Mouse (Mus musculus) granulocyte monocyte progenitor cell, adult 5-6 weeks (primary cell): ENCODE results near the gene Mxra8. TPM values are rescaled to one million over a fixed set of nuclear protein-coding genes. Genes with fewer than 3 reads are reported as not detected.

Experiments used
- total RNA-seq, 2 experiments: library from RNA; stranded (forward) in 1 of 2; stranded (reverse) in 1 of 2; fragments of 200-712, 200-1000 nt in 1 of 2; fragments of >200 nt in 1 of 2; fragmentation: Nextera tagmentation in 1 of 2; gene quantifications; 2 replicates each; pipeline ENCODE4 v1.2.3; 2014 to 2017

Gene Mxra8
- total RNA-seq, 2 experiments from 2014 or later, result 0.39 TPM; not detected in 1

Other genes with a start within 250 kb of the Mxra8 start
- gene Slc35e2, start 238.3 kb upstream of the Mxra8 start, total RNA-seq (2014; fragmentation: Nextera tagmentation), result 10.4 and 16.8 TPM in 2 replicates
- gene Slc35e2, start 238.3 kb upstream of the Mxra8 start, total RNA-seq (2017), result 6.9 and 10.3 TPM in 2 replicates
- 53.9 and 57.8 TPM in 2 replicates for gene Cdk11b, start 214.8 kb upstream of the Mxra8 start, total RNA-seq (2014; fragmentation: Nextera tagmentation)
- gene Cdk11b, start 214.8 kb upstream of the Mxra8 start, total RNA-seq (2017), result 42.1 and 44.8 TPM in 2 replicates
- not detected in 2 replicates for gene Gm10563, start 194.3 kb upstream of the Mxra8 start, total RNA-seq (2014; fragmentation: Nextera tagmentation)
- gene Gm10563, start 194.3 kb upstream of the Mxra8 start, total RNA-seq (2017), result not detected in 2 replicates
- not detected in 2 replicates for gene Mmp23, start 186.3 kb upstream of the Mxra8 start, total RNA-seq (2014; fragmentation: Nextera tagmentation)
- not detected in 2 replicates for gene Mmp23, start 186.3 kb upstream of the Mxra8 start, total RNA-seq (2017)
- gene Mib2, start 170.5 kb upstream of the Mxra8 start, total RNA-seq (2014; fragmentation: Nextera tagmentation), result 2.9 and 18.0 TPM in 2 replicates
- gene Mib2, start 170.5 kb upstream of the Mxra8 start, total RNA-seq (2017), result 15.6 and 17.7 TPM in 2 replicates
- 2.8 and 7.6 TPM in 2 replicates for gene Fndc10, start 145.3 kb upstream of the Mxra8 start, total RNA-seq (2014; fragmentation: Nextera tagmentation)
- 0.88 and 2.1 TPM in 2 replicates for gene Fndc10, start 145.3 kb upstream of the Mxra8 start, total RNA-seq (2017)
- 58.5 and 75.8 TPM in 2 replicates for gene Ssu72, start 134.9 kb upstream of the Mxra8 start, total RNA-seq (2014; fragmentation: Nextera tagmentation)
- 80.5 and 99.6 TPM in 2 replicates for gene Ssu72, start 134.9 kb upstream of the Mxra8 start, total RNA-seq (2017)
- 0.32 and 0.95 TPM in 2 replicates for gene Tmem240, start 104.9 kb upstream of the Mxra8 start, total RNA-seq (2014; fragmentation: Nextera tagmentation)
- 0.31 TPM in 1 of 2 replicates, not detected in the other for gene Tmem240, start 104.9 kb upstream of the Mxra8 start, total RNA-seq (2017)
- gene Atad3a, start 78.6 kb upstream of the Mxra8 start, total RNA-seq (2014; fragmentation: Nextera tagmentation), result 66.8 and 134 TPM in 2 replicates
- gene Atad3a, start 78.6 kb upstream of the Mxra8 start, total RNA-seq (2017), result 95.3 and 118 TPM in 2 replicates
- not detected in 2 replicates for gene Vwa1, start 65.0 kb upstream of the Mxra8 start, total RNA-seq (2014; fragmentation: Nextera tagmentation)
- gene Vwa1, start 65.0 kb upstream of the Mxra8 start, total RNA-seq (2017), result 0.26 and 0.36 TPM in 2 replicates
- not detected in 2 replicates for gene Tmem88b, start 53.8 kb upstream of the Mxra8 start, total RNA-seq (2014; fragmentation: Nextera tagmentation)
- not detected in 2 replicates for gene Tmem88b, start 53.8 kb upstream of the Mxra8 start, total RNA-seq (2017)
- gene Ankrd65, start 49.2 kb upstream of the Mxra8 start, total RNA-seq (2014; fragmentation: Nextera tagmentation), result not detected in 2 replicates
- gene Ankrd65, start 49.2 kb upstream of the Mxra8 start, total RNA-seq (2017), result not detected in 2 replicates
- 191 and 198 TPM in 2 replicates for gene Mrpl20, start 36.8 kb upstream of the Mxra8 start, total RNA-seq (2014; fragmentation: Nextera tagmentation)
- 84.2 and 91.1 TPM in 2 replicates for gene Mrpl20, start 36.8 kb upstream of the Mxra8 start, total RNA-seq (2017)
- 94.6 and 104 TPM in 2 replicates for gene Ccnl2, start 27.2 kb upstream of the Mxra8 start, total RNA-seq (2014; fragmentation: Nextera tagmentation)
- 75.5 and 84.0 TPM in 2 replicates for gene Ccnl2, start 27.2 kb upstream of the Mxra8 start, total RNA-seq (2017)
- gene Aurkaip1, start 8.4 kb upstream of the Mxra8 start, total RNA-seq (2014; fragmentation: Nextera tagmentation), result 130 and 149 TPM in 2 replicates
- gene Aurkaip1, start 8.4 kb upstream of the Mxra8 start, total RNA-seq (2017), result 101 and 159 TPM in 2 replicates
- 10.1 and 20.3 TPM in 2 replicates for gene Dvl1, start 7.7 kb downstream of the Mxra8 start, total RNA-seq (2014; fragmentation: Nextera tagmentation)
- gene Dvl1, start 7.7 kb downstream of the Mxra8 start, total RNA-seq (2017), result 12.4 and 21.6 TPM in 2 replicates
- gene Tas1r3, start 23.7 kb downstream of the Mxra8 start, total RNA-seq (2014; fragmentation: Nextera tagmentation), result 1.5 TPM in 1 of 2 replicates, not detected in the other
- 0.30 and 0.93 TPM in 2 replicates for gene Tas1r3, start 23.7 kb downstream of the Mxra8 start, total RNA-seq (2017)
- gene Cptp, start 29.8 kb downstream of the Mxra8 start, total RNA-seq (2014; fragmentation: Nextera tagmentation), result 9.4 and 16.7 TPM in 2 replicates
- 7.0 and 7.8 TPM in 2 replicates for gene Cptp, start 29.8 kb downstream of the Mxra8 start, total RNA-seq (2017)
- gene Ints11, start 29.9 kb downstream of the Mxra8 start, total RNA-seq (2014; fragmentation: Nextera tagmentation), result 49.0 and 64.7 TPM in 2 replicates
- gene Ints11, start 29.9 kb downstream of the Mxra8 start, total RNA-seq (2017), result 34.7 and 37.9 TPM in 2 replicates
- gene Pusl1, start 52.1 kb downstream of the Mxra8 start, total RNA-seq (2014; fragmentation: Nextera tagmentation), result 21.2 and 29.3 TPM in 2 replicates
- gene Pusl1, start 52.1 kb downstream of the Mxra8 start, total RNA-seq (2017), result 41.8 and 48.6 TPM in 2 replicates
- gene Acap3, start 52.1 kb downstream of the Mxra8 start, total RNA-seq (2014; fragmentation: Nextera tagmentation), result 10.7 and 23.1 TPM in 2 replicates
- 6.0 and 6.1 TPM in 2 replicates for gene Acap3, start 52.1 kb downstream of the Mxra8 start, total RNA-seq (2017)
- 68.8 and 78.6 TPM in 2 replicates for gene Ube2j2, start 104.2 kb downstream of the Mxra8 start, total RNA-seq (2014; fragmentation: Nextera tagmentation)
- gene Ube2j2, start 104.2 kb downstream of the Mxra8 start, total RNA-seq (2017), result 81.6 and 84.8 TPM in 2 replicates
- gene C1qtnf12, start 122.6 kb downstream of the Mxra8 start, total RNA-seq (2014; fragmentation: Nextera tagmentation), result 15.4 and 32.2 TPM in 2 replicates
- gene C1qtnf12, start 122.6 kb downstream of the Mxra8 start, total RNA-seq (2017), result 10.6 and 11.0 TPM in 2 replicates
- gene B3galt6, start 153.0 kb downstream of the Mxra8 start, total RNA-seq (2014; fragmentation: Nextera tagmentation), result 6.4 and 6.6 TPM in 2 replicates
- 10.3 and 10.7 TPM in 2 replicates for gene B3galt6, start 153.0 kb downstream of the Mxra8 start, total RNA-seq (2017)
- 62.0 and 73.4 TPM in 2 replicates for gene Sdf4, start 153.2 kb downstream of the Mxra8 start, total RNA-seq (2014; fragmentation: Nextera tagmentation)
- 174 and 182 TPM in 2 replicates for gene Sdf4, start 153.2 kb downstream of the Mxra8 start, total RNA-seq (2017)
- gene Tnfrsf4, start 174.2 kb downstream of the Mxra8 start, total RNA-seq (2014; fragmentation: Nextera tagmentation), result 2.2 TPM in 1 of 2 replicates, not detected in the other
- gene Tnfrsf4, start 174.2 kb downstream of the Mxra8 start, total RNA-seq (2017), result 1.1 TPM in 1 of 2 replicates, not detected in the other
- gene Tnfrsf18, start 186.5 kb downstream of the Mxra8 start, total RNA-seq (2014; fragmentation: Nextera tagmentation), result 0.99 and 4.6 TPM in 2 replicates
- 1.9 and 4.6 TPM in 2 replicates for gene Tnfrsf18, start 186.5 kb downstream of the Mxra8 start, total RNA-seq (2017)
- not detected in 2 replicates for gene Ttll10, start 219.7 kb downstream of the Mxra8 start, total RNA-seq (2014; fragmentation: Nextera tagmentation)
- not detected in 2 replicates for gene Ttll10, start 219.7 kb downstream of the Mxra8 start, total RNA-seq (2017)